Mouse (Mus musculus): ENCODE results near the gene Chrm3.

GRCm38 (mm10) chr13:10054086-10054485 is 306.6 kb downstream of the Chrm3 start:
- no peak for TF ChIP-seq GATA1 (IDR thresholded peaks at IDR 0.05; ENCODE audit: borderline replicate concordance, low read length)
- no peak for TF ChIP-seq FLI1 (IDR thresholded peaks at IDR 0.05; ENCODE audit: low read length)
